Mouse (Mus musculus) kidney, embryonic 14.5 days (tissue): ENCODE measurements at regions not wholly inside any gene's neighbourhood (a gene's known extent, or its start where the extent isn't known, plus 50 kb on each side); places are given as distances from the start of the nearest gene placed in this dataset.

Experiments used
- ATAC-seq: fragments of 200-750 bp; cut with Nextera tagmentation; 2 replicates; pipeline ENCODE4 v1.8.0; 2017; ENCODE audit warnings: moderate number of reproducible peaks, mild to moderate bottlenecking, moderate TSS enrichment, moderate library complexity; ENCODE audit not compliant: low FRiP score, low TSS enrichment
- H3K27ac ChIP-seq: fragments of 300-500 bp; sonication (generic); 2 replicates; pipeline ENCODE4 v1.5.1; 2014; ENCODE audit warnings: low read depth, mild to moderate bottlenecking, low read length, moderate library complexity, mixed read lengths
- H3K27me3 ChIP-seq: fragments of 300-500 bp; sonication (generic); 2 replicates; pipeline ENCODE4 v1.6.1; 2014; ENCODE audit warnings: mild to moderate bottlenecking, low read length; ENCODE audit not compliant: control insufficient read depth, insufficient read depth
- H3K36me3 ChIP-seq: fragments of 300-500 bp; sonication (generic); 2 replicates; pipeline ENCODE4 v1.6.1; 2014; ENCODE audit warnings: low read length, mixed read lengths; ENCODE audit not compliant: control insufficient read depth, insufficient read depth
- H3K4me1 ChIP-seq: fragments of 300-500 bp; sonication (generic); 2 replicates; pipeline ENCODE4 v1.6.1; 2014; ENCODE audit warnings: low read length, mixed read lengths; ENCODE audit not compliant: control insufficient read depth, insufficient read depth
- H3K4me2 ChIP-seq: fragments of 300-500 bp; sonication (generic); replicated peaks from 2 replicates; pipeline ENCODE4 v1.6.1; 2014; ENCODE audit warnings: low read depth, mild to moderate bottlenecking, low read length
- H3K4me3 ChIP-seq: fragments of 300-500 bp; sonication (generic); 2 replicates; pipeline ENCODE4 v1.5.1; 2014; ENCODE audit warnings: mild to moderate bottlenecking, low read length
- H3K9ac ChIP-seq: fragments of 300-500 bp; sonication (generic); 2 replicates; pipeline ENCODE4 v1.6.1; 2014; ENCODE audit warnings: low read depth, mild to moderate bottlenecking, low read length, moderate library complexity
- H3K9me3 ChIP-seq: fragments of 300-500 bp; sonication (generic); 2 replicates; pipeline ENCODE4 v1.6.1; 2016; ENCODE audit warnings: low read length; ENCODE audit not compliant: control insufficient read depth
- WGBS: fragments of 180-500 bp; shearing (Covaris S2); extraction: QIAGEN DNeasy Blood & Tissue Kit; methylation state at CpG from one replicate; pipeline ENCODE4 v1.1.7; 2014; 5-methylcytosine and 5-hydroxymethylcytosine counted together

DNA sequence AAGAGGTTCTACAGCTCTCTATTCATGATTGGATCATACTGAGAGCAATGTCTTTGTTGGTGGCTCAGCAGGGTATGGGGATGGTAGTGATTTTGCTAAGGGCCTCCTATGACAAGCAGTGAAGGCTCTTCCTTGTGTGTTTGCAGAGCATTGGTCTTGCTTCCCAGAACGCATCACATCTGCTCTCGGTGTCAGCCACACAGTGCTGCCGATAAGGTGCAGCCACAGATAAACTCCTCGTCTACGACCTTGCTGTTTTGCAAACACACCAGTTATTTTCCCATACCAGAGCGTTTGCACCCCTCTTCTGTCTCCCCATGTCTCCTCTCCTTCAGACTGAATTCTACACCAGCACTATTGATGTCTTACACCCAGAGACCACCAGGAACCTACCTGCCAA, 68.4 kb upstream of the Thpo start:
- H3K9ac ChIP-seq = no peak overlapping the region
- H3K36me3 ChIP-seq = no peaks in the 10 kb centered on the region
- no peaks in the 10 kb centered on the region for H3K27me3 ChIP-seq
- H3K4me2 ChIP-seq = no peak overlapping the region
- H3K4me1 ChIP-seq = peaks cover 13% of the 10 kb centered on the region; the same call in 1 of the 2 replicates
- no peak for ATAC-seq
- H3K9me3 ChIP-seq = no peaks in the 10 kb centered on the region
- H3K4me3 ChIP-seq = no peak overlapping the region
- WGBS = 80% methylated on average over 6 of the region's 6 CpGs
- H3K27ac ChIP-seq = no peak overlapping the region

GRCm38 (mm10) chr16:20800038-20800437, 65.7 kb upstream of the Thpo start:
- H3K4me3 ChIP-seq = no peak overlapping the region
- no peaks in the 10 kb centered on the region for H3K9me3 ChIP-seq
- no peaks in the 10 kb centered on the region for H3K27me3 ChIP-seq
- no peak overlapping the region for H3K27ac ChIP-seq
- ATAC-seq = no peak
- no peak overlapping the region for H3K9ac ChIP-seq
- WGBS = 90% methylated on average over 3 of the region's 3 CpGs
- peaks cover 9% of the 10 kb centered on the region; the same call in 1 of the 2 replicates for H3K4me1 ChIP-seq
- no peaks in the 10 kb centered on the region for H3K36me3 ChIP-seq
- H3K4me2 ChIP-seq = no peak overlapping the region

DNA sequence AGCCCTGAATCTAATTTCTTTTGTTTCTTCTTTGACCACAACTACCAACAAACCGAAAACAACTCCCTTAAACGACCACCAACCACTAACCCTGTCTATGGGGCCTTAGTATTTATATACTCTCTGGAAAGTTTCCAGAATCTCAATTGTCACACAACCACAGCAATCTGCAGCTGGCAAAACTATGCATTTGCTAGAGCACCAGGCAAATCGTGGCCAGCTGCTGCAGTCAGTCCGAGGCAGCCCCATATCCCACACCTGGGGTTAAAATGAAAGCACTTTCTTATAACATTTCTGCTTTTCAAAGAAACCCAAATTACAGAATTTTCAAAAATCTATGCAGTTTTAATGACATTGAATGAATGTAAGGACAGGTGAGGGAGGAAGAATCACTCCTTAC, 63.8 kb upstream of the Thpo start:
- H3K4me3 ChIP-seq = no peak overlapping the region
- no peak overlapping the region for H3K9ac ChIP-seq
- ATAC-seq = no peak
- no peaks in the 10 kb centered on the region for H3K27me3 ChIP-seq
- no peak overlapping the region for H3K27ac ChIP-seq
- H3K4me2 ChIP-seq = no peak overlapping the region
- no peaks in the 10 kb centered on the region for H3K36me3 ChIP-seq
- H3K9me3 ChIP-seq = no peaks in the 10 kb centered on the region
- H3K4me1 ChIP-seq = 0 out of 2 replicates have a peak, but pooled peaks cover 1% of the 10 kb centered on the region
- WGBS = 76% methylated on average over 4 of the region's 4 CpGs

- Histone ChIP-seq H3K36me3 (no peaks in the 10 kb centered on the region), H3K4me3 (no peak overlapping the region), H3K4me1 (no peaks in the 10 kb centered on the region), H3K4me2 (no peak overlapping the region), H3K9ac (no peak overlapping the region), H3K9me3 (no peaks in the 10 kb centered on the region), H3K27me3 (no peaks in the 10 kb centered on the region), H3K27ac (no peak overlapping the region)
- no peak for ATAC-seq
- 79% methylated on average over 1 of the region's 1 CpGs for WGBS
Measured at GRCm38 (mm10) chr16:20794721-20795120, 60.4 kb upstream of the Thpo start.
